Mouse (Mus musculus): ENCODE data around the gene Sbk2. TPM values are rescaled to one million over a fixed set of nuclear protein-coding genes. Genes with fewer than 3 reads are reported as not detected.
A peak's percentile ranks its signal among the peaks of the same experiment; 100 is the strongest.

Gene Sbk2
- polyA plus RNA-seq, 1 experiment from 2014 or later: 0.51 TPM

DNA sequence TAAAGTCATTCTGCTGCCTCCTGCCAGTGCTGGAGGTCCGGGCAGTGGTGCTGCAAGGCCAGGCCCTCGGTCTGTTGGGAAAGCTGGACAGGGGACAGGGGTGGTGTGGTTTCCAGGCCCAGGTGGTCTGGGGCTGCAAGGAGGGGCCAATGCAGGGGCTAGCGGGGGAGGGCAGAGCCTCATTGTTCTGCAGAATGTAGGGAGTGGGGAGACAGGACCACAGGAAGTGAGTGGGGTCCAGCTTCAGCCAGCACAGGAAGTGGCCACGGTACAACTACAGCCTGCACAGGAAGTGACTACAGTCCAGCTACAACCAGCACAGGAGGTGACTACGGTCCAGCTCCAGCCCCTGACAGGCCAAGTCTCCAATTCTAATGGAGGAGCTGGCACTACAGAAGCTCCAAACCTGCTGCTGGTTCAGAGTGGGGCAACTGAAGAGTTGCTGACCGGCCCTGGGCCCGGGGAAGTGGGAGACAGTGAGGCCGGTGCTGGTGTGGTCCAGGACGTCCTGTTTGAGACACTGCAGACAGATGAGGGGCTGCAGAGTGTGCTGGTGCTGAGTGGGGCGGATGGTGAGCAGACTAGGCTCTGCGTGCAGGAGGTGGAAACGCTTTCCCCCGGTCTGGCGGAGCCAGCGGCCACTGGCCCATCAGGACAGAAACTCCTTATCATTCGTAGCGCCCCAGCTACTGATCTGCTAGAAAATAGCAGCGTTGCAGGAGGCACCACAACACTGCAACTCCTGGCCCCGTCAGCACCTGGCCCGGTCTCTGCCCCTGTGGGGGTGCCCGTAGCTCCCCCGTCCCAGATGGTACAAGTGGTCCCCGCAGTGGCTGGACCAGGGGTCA, 43.0 kb downstream of the Sbk2 start:
- Histone ChIP-seq H3K4me1 (replicated peaks) (peaks cover 67% of the 10 kb centered on the region), H3K36me3 (peaks cover 47% of the 10 kb centered on the region), H3K4me3 (replicated peaks) (no peak overlapping the region), H3K9me3 (no peaks in the 10 kb centered on the region), H3K9ac (replicated peaks) (0 out of 2 replicates have a peak overlapping the region, but pooled peaks have one; percentile 23), H3K27me3 (no peaks in the 10 kb centered on the region), H3K27ac (peak overlapping the region; percentile 96), H3K4me2 (0 out of 2 replicates have a peak overlapping the region, but pooled peaks have one; percentile 1)
- ATAC-seq (ENCODE audit: insufficient number of reproducible peaks, insufficient read depth, low FRiP score, low TSS enrichment, low read depth): no peak
- 61% methylated on average over 23 of the region's 23 CpGs for whole genome bisulfite sequencing

DNA sequence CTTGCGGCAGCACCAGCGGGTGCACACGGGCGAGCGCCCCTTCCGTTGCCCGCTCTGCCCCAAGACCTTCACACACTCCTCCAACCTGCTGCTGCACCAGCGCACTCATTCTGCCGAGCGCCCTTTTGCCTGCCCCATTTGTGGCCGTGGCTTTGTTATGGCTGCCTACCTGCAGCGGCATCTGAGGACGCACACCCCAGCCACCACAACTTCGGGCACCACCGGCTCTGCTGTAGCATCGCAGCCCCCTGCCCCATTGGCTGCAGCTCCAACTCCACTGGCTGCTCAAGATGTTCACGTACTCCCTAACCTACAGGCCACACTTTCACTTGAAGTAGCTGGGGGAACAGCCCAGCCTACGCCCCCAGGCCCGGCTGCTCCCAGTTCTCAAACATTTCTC, 43.7 kb downstream of the Sbk2 start:
- ATAC-seq (ENCODE audit: insufficient number of reproducible peaks, insufficient read depth, low FRiP score, low TSS enrichment, low read depth): no peak
- 85% methylated on average over 19 of the region's 19 CpGs for WGBS
- Histone ChIP-seq H3K9me3 (no peaks in the 10 kb centered on the region), H3K9ac (replicated peaks) (peak overlapping the region; percentile 23; the same call in 1 of the 2 replicates), H3K36me3 (peaks cover 47% of the 10 kb centered on the region), H3K4me3 (replicated peaks) (no peak overlapping the region), H3K27me3 (no peaks in the 10 kb centered on the region), H3K27ac (peak overlapping the region; percentile 96), H3K4me2 (no peak overlapping the region), H3K4me1 (replicated peaks) (peaks cover 64% of the 10 kb centered on the region)

DNA sequence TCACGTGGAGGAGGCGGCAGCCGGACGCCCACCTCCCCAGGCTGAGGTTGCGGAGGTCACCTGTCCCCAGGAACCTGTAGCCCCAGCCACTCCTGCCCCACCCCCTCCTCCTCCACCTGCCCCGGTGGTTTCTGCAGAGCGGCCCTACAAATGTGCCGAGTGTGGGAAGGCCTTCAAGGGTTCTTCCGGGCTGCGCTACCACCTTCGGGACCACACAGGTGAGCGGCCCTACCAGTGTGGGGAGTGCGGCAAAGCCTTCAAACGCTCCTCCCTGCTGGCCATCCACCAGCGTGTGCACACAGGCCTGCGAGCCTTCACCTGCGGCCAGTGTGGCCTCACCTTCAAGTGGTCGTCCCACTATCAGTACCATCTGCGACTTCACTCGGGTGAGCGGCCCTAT, 44.2 kb downstream of the Sbk2 start:
- ATAC-seq (ENCODE audit: insufficient number of reproducible peaks, insufficient read depth, low FRiP score, low TSS enrichment, low read depth): no peak
- H3K9me3 ChIP-seq: no peaks in the 10 kb centered on the region
- H3K4me1 ChIP-seq (replicated peaks): peaks cover 59% of the 10 kb centered on the region
- peaks cover 47% of the 10 kb centered on the region for H3K36me3 ChIP-seq
- no peak overlapping the region for H3K27ac ChIP-seq
- no peak overlapping the region for H3K4me3 ChIP-seq (replicated peaks)
- WGBS: 89% methylated on average over 21 of the region's 21 CpGs
- no peak overlapping the region for H3K4me2 ChIP-seq
- no peaks in the 10 kb centered on the region for H3K27me3 ChIP-seq
- peak overlapping the region; percentile 23; the same call in 1 of the 2 replicates for H3K9ac ChIP-seq (replicated peaks)

DNA sequence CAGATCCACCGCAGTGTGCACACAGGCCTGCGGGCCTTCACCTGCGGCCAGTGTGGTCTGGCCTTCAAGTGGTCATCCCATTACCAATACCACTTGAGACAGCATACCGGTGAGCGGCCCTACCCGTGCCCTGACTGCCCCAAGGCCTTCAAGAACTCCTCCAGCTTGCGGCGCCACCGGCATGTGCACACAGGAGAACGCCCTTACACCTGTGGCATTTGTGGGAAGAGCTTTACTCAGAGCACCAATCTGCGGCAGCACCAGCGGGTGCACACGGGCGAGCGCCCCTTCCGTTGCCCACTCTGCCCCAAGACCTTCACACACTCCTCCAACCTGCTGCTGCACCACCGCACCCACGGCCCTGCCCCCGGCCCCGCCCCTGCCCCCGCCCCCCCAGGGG, 45.1 kb downstream of the Sbk2 start:
- Histone ChIP-seq H3K27me3 (no peaks in the 10 kb centered on the region), H3K4me1 (replicated peaks) (peaks cover 50% of the 10 kb centered on the region), H3K4me2 (no peak overlapping the region), H3K27ac (no peak overlapping the region), H3K9ac (replicated peaks) (no peak overlapping the region), H3K4me3 (replicated peaks) (no peak overlapping the region), H3K36me3 (peaks cover 47% of the 10 kb centered on the region), H3K9me3 (no peaks in the 10 kb centered on the region)
- 82% methylated on average over 21 of the region's 21 CpGs for WGBS
- no peak for ATAC-seq (ENCODE audit: insufficient number of reproducible peaks, insufficient read depth, low FRiP score, low TSS enrichment, low read depth)

DNA sequence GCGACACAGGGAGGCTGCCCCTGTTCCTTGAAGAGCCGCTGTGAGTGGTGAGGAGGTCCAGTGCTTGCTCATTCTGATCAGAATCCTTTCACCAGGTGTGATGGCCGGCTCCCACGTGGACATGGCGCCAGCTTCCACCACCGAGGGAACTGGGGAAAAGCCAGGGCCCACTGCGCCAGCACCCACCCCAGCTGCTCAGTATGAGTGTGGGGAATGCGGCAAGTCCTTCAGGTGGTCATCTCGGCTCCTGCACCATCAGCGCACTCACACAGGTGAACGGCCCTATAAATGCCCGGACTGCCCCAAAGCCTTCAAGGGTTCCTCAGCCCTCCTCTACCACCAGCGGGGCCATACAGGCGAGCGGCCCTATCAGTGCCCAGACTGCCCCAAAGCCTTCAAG, 45.5 kb downstream of the Sbk2 start:
- 93% methylated on average over 15 of the region's 15 CpGs for WGBS
- Histone ChIP-seq H3K36me3 (peaks cover 47% of the 10 kb centered on the region), H3K4me1 (replicated peaks) (peaks cover 46% of the 10 kb centered on the region), H3K27ac (no peak overlapping the region), H3K9ac (replicated peaks) (no peak overlapping the region), H3K9me3 (no peaks in the 10 kb centered on the region), H3K4me2 (no peak overlapping the region), H3K27me3 (no peaks in the 10 kb centered on the region), H3K4me3 (replicated peaks) (no peak overlapping the region)
- ATAC-seq (ENCODE audit: insufficient number of reproducible peaks, insufficient read depth, low FRiP score, low TSS enrichment, low read depth): no peak

DNA sequence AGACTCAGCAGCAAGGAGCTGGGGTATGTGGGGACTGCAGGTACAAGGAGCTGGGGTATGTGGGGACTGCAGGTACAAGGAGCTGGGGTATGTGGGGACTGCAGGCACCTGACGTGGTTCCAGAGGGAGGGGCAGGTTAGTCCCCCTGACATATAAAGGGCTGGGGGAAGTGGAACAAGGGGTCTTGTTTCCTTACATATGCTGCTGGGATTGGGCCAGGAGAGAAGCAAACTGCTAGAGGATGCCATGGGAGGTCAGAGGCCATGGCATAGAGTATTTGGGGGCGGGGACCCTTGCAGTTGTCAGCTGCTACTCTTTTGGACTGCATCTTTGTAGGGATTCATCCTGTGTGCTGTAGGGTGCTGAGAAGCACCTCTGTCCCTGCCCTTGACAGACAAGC, 46.7 kb downstream of the Sbk2 start:
- 0 out of 2 replicates have a peak overlapping the region, but pooled peaks have one; percentile 87 for H3K4me2 ChIP-seq
- ATAC-seq (ENCODE audit: insufficient number of reproducible peaks, insufficient read depth, low FRiP score, low TSS enrichment, low read depth): no peak
- H3K36me3 ChIP-seq: peaks cover 47% of the 10 kb centered on the region
- H3K27ac ChIP-seq: no peak overlapping the region
- no peaks in the 10 kb centered on the region for H3K27me3 ChIP-seq
- H3K4me1 ChIP-seq (replicated peaks): peaks cover 34% of the 10 kb centered on the region
- WGBS: 93% methylated on average over 2 of the region's 2 CpGs
- no peak overlapping the region for H3K4me3 ChIP-seq (replicated peaks)
- H3K9ac ChIP-seq (replicated peaks): no peak overlapping the region
- no peaks in the 10 kb centered on the region for H3K9me3 ChIP-seq

DNA sequence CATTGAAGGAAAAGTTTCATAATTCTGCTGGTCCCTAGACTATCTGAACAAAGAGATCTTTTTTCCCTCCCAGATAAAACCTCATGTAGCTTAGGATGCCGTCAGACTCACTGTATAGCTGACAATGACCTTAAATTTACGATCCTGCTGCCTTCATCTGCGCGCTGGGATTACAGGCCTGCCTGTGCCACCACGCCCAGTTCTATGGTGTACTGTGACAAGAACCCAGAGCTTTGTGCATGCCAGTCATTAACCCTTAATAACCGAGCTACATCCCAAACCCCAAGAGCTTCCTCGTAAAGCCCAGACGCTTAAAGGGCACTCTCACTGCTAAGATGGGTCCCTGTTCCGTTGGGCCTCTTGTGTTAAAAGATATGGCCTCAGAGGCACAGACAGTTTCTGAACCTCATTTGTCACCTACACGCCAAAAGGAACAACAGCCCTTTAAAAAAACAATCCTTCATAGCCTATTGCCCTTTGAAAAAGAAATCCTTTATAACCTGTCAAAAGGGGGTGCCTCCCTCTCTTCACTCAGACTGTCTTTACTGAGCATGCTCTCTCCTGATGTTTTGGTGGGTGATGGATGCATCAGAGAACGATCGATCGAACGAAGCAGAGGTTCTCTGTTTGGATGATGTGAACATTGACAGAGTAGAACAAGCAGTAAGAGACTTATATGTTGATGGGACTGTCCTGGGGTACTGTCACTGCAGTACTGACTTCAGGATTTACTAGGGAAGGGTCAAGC, 48.4 kb downstream of the Sbk2 start:
- peak; percentile 13 for ATAC-seq (ENCODE audit: insufficient number of reproducible peaks, insufficient read depth, low FRiP score, low TSS enrichment, low read depth)

DNA sequence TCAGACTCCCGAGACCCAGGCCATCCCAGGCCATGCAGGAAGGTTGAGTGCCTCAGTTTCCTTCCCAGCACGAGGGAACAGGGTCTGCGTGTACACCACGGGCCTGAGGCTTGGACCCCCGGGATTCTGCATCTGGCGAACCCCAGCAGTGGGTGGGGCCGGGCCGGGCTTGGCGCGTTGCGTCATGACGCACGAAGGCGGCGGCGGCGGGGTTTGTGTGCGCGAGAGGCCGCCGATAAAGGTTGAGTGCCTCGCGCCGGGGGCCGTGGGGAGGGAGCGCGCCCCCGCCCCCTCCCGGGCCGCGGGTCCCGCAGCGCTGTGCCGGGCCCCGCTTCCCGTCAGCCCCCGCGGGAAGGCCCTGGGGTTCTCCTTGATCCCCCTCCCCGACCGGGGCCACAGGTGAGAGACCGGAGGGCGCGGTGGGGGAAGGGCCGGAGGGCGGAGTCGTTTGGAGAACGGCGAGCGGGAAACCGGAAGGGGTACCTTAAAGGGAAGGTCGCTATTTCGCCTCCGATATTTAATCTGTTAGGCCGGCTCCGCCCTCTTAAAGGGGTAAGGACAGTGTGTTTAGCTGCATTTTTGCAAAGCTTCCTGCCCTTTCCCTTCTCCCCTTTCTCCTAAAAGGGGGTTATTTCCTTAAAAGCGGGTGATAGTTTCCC, 49.1 kb downstream of the Sbk2 start, which contains the start of gene Zfp628:
TSS of gene Zfp628 (plus strand) at position 211 of the 659 bp plus-strand sequence.
- Histone ChIP-seq H3K4me2 (peak within 1 kb of the TSS; percentile 87), H3K27ac (peak within 1 kb of the TSS; percentile 98), H3K4me3 (replicated peaks) (peak within 1 kb of the TSS; percentile 62), H3K9ac (replicated peaks) (peak within 1 kb of the TSS; percentile 88), H3K9me3 (no peaks in the 10 kb centered on the region), H3K27me3 (no peaks in the 10 kb centered on the region), H3K4me1 (replicated peaks) (peaks cover 14% of the 10 kb centered on the region), H3K36me3 (peaks cover 30% of the 10 kb centered on the region)
- ATAC-seq (ENCODE audit: insufficient number of reproducible peaks, insufficient read depth, low FRiP score, low TSS enrichment, low read depth): peak; percentile 82
- under 1% methylated on average over 54 of the region's 56 CpGs for WGBS

More for the DNA sequence above, 48.4 kb downstream of the Sbk2 start:
- WGBS: 18% methylated on average over 14 of the region's 14 CpGs
- H3K4me1 ChIP-seq (replicated peaks): peaks cover 18% of the 10 kb centered on the region
- H3K4me2 ChIP-seq: peak overlapping the region; percentile 87
- H3K9ac ChIP-seq (replicated peaks): peak overlapping the region; percentile 88
- H3K4me3 ChIP-seq (replicated peaks): peak overlapping the region; percentile 62
- no peaks in the 10 kb centered on the region for H3K27me3 ChIP-seq
- no peaks in the 10 kb centered on the region for H3K9me3 ChIP-seq
- peaks cover 37% of the 10 kb centered on the region for H3K36me3 ChIP-seq
- peak overlapping the region; percentile 98 for H3K27ac ChIP-seq

DNA sequence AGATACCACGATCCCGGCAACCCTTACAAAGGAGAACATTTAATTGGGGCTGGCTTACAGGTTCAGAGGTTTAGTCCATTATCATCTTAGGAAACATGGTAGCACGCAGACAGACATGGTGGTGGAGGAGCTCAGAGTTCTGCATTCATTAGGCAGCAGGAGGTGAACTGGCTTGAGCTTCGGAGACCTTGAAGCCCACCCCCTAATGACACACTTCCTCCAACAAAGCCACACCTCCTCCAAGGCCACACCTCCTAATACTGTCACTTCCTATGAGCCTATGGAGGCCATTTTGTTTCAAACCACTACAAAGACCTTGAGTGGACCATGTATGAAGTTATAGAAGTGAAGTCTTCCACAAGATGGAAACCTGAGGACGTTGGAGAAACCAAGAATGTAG, 52.0 kb downstream of the Sbk2 start:
- H3K9ac ChIP-seq (replicated peaks): no peak overlapping the region
- H3K9me3 ChIP-seq: no peaks in the 10 kb centered on the region
- H3K4me1 ChIP-seq (replicated peaks): peaks cover 14% of the 10 kb centered on the region
- WGBS: 66% methylated on average over 5 of the region's 5 CpGs
- no peak for ATAC-seq (ENCODE audit: insufficient number of reproducible peaks, insufficient read depth, low FRiP score, low TSS enrichment, low read depth)
- no peak overlapping the region for H3K4me3 ChIP-seq (replicated peaks)
- no peaks in the 10 kb centered on the region for H3K27me3 ChIP-seq
- no peak overlapping the region for H3K4me2 ChIP-seq
- 0 out of 2 replicates have a peak, but pooled peaks cover 1% of the 10 kb centered on the region for H3K36me3 ChIP-seq
- no peak overlapping the region for H3K27ac ChIP-seq

DNA sequence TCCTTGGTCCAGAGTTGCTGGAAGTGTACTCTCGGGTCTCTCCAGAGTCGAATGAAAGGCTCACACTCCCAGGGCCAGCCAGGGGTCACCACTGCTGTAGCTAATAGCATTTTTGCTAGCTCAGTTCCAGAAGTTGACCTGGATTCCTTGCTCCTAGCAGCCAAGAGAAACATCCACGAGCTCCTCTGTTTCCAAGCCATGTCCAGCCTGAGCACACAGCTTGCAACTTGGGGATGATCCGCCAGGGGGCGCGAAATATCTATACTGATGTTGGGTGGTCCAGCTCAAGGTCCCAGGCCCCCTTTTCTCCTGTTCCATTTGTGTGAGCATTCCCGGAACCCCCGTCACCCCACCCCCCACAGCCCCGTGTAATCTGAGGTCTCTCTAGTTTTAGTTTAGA, 52.6 kb downstream of the Sbk2 start:
- 37% methylated on average over 9 of the region's 9 CpGs for WGBS
- Histone ChIP-seq H3K27ac (no peak overlapping the region), H3K4me3 (replicated peaks) (no peak overlapping the region), H3K9me3 (no peaks in the 10 kb centered on the region), H3K4me1 (replicated peaks) (peaks cover 8% of the 10 kb centered on the region), H3K9ac (replicated peaks) (no peak overlapping the region), H3K27me3 (no peaks in the 10 kb centered on the region), H3K4me2 (no peak overlapping the region), H3K36me3 (no peaks in the 10 kb centered on the region)
- ATAC-seq (ENCODE audit: insufficient number of reproducible peaks, insufficient read depth, low FRiP score, low TSS enrichment, low read depth): no peak

Data from limb, embryonic 12.5 days (tissue).